Mouse (Mus musculus) heart, postnatal 0 days (tissue): ENCODE measurements around the gene Pou3f3. TPM values are rescaled to one million over a fixed set of nuclear protein-coding genes. Genes with fewer than 3 reads are reported as not detected.

Experiments used
- ATAC-seq: fragments of 200-750 bp; cut with Nextera tagmentation; 2 replicates; pipeline ENCODE4 v1.8.0; 2017; ENCODE audit warnings: low read depth, moderate number of reproducible peaks, moderate library complexity; ENCODE audit not compliant: insufficient read depth
- DNase-seq: peaks from one replicate; pipeline ENCODE4 v3.0.0-alpha.2; 2016; ENCODE audit warnings: low spot score
- H3K27ac ChIP-seq: fragments of 300-500 bp; sonication (generic); 2 replicates; pipeline ENCODE4 v1.5.1; 2014; ENCODE audit warnings: low read depth, mild to moderate bottlenecking
- H3K27me3 ChIP-seq: fragments of 300-500 bp; sonication (generic); 2 replicates; pipeline ENCODE4 v1.6.1; 2014; ENCODE audit warnings: low read length, mixed read lengths; ENCODE audit not compliant: control insufficient read depth, insufficient read depth
- H3K36me3 ChIP-seq: fragments of 300-500 bp; sonication (generic); replicated peaks from 2 replicates; pipeline ENCODE4 v1.6.1; 2014; ENCODE audit warnings: low read length, mixed read lengths; ENCODE audit not compliant: control insufficient read depth, insufficient read depth
- H3K4me1 ChIP-seq: fragments of 300-500 bp; sonication (generic); 2 replicates; pipeline ENCODE4 v1.6.1; 2014; ENCODE audit warnings: antibody characterized with exemption; ENCODE audit not compliant: control insufficient read depth, insufficient read depth
- H3K4me2 ChIP-seq: fragments of 300-500 bp; sonication (generic); 2 replicates; pipeline ENCODE4 v1.6.1; 2014; ENCODE audit warnings: low read depth, mild to moderate bottlenecking, low read length, moderate library complexity
- H3K4me3 ChIP-seq: fragments of 300-500 bp; sonication (generic); 2 replicates; pipeline ENCODE4 v1.5.1; 2014; ENCODE audit warnings: low read depth, low read length
- H3K9ac ChIP-seq: fragments of 300-500 bp; sonication (generic); replicated peaks from 2 replicates; pipeline ENCODE4 v1.6.1; 2014; ENCODE audit warnings: low read depth, low read length, mixed read lengths
- H3K9me3 ChIP-seq: fragments of 300-500 bp; sonication (generic); replicated peaks from 2 replicates; pipeline ENCODE4 v1.6.1; 2016; ENCODE audit warnings: low read length; ENCODE audit not compliant: control insufficient read depth
- CTCF ChIP-seq: IDR thresholded peaks from 2 replicates; pipeline ENCODE4 v1.5.1; 2016; ENCODE audit warnings: antibody characterized with exemption, control low read depth, low read depth
- EP300 ChIP-seq: IDR thresholded peaks from 2 replicates; pipeline ENCODE4 v1.6.1; 2016; ENCODE audit warnings: antibody characterized with exemption, low read depth
- WGBS: fragments of 180-500 bp; shearing (Covaris S2); extraction: QIAGEN DNeasy Blood & Tissue Kit; methylation state at CpG from one replicate; pipeline ENCODE4 v1.1.7; 2014; 5-methylcytosine and 5-hydroxymethylcytosine counted together
- polyA plus RNA-seq: library from polyadenylated mRNA; unstranded; fragments of >200 nt; fragmentation: Nextera tagmentation; extraction: Ambion mirVana; gene quantifications from 2 replicates; pipeline ENCODE4 v1.2.1, GENCODE M21; 2015
- total RNA-seq: library from RNA; depleted of rRNA; stranded (reverse); fragments of >200 nt; gene quantifications from 2 replicates; pipeline ENCODE4 v1.2.3, GENCODE M21; 2014; ENCODE audit warnings: low replicate concordance

Gene Pou3f3
- total and polyA plus RNA-seq, 2 experiments from 2014 or later = not detected

GRCm38 (mm10) chr1:42692221-42692620 lies 3.3 kb upstream of the Pou3f3 start:
- ATAC-seq (no peak), DNase-seq (no peak)
- no peaks in the 10 kb centered on the region for H3K36me3 ChIP-seq
- H3K27me3 ChIP-seq = peaks cover 96% of the 10 kb centered on the region
- peaks cover 15% of the 10 kb centered on the region for H3K4me1 ChIP-seq
- H3K9me3 ChIP-seq = no peaks in the 10 kb centered on the region
- H3K4me3 ChIP-seq = no peak overlapping the region
- 6% methylated on average over 1 of the region's 1 CpGs for WGBS
- TF ChIP-seq EP300 = no peak
- no peak overlapping the region for H3K9ac ChIP-seq
- no peak overlapping the region for H3K4me2 ChIP-seq
- H3K27ac ChIP-seq = no peak overlapping the region

GRCm38 (mm10) chr1:42693101-42693715 lies 2.4 kb upstream of the Pou3f3 start:
- Histone ChIP-seq H3K9ac (no peak overlapping the region), H3K9me3 (no peaks in the 10 kb centered on the region), H3K4me1 (peaks cover 20% of the 10 kb centered on the region), H3K4me3 (peak overlapping the region; percentile 53), H3K27me3 (peaks cover 96% of the 10 kb centered on the region), H3K4me2 (peak overlapping the region; percentile 83), H3K36me3 (no peaks in the 10 kb centered on the region), H3K27ac (no peak overlapping the region)
- 2% methylated on average over 21 of the region's 21 CpGs for WGBS
- TF ChIP-seq CTCF = no peak
- TF ChIP-seq EP300 = no peak
- ATAC-seq = no peak
- DNase-seq = no peak

GRCm38 (mm10) chr1:42693852-42694251 lies 1.7 kb upstream of the Pou3f3 start:
- DNase-seq (no peak), ATAC-seq (no peak)
- H3K36me3 ChIP-seq = no peaks in the 10 kb centered on the region
- peak overlapping the region; percentile 83 for H3K4me2 ChIP-seq
- H3K9ac ChIP-seq = no peak overlapping the region
- TF ChIP-seq EP300 = no peak
- no peak for TF ChIP-seq CTCF
- H3K27ac ChIP-seq = no peak overlapping the region
- peaks cover 96% of the 10 kb centered on the region for H3K27me3 ChIP-seq
- H3K9me3 ChIP-seq = no peaks in the 10 kb centered on the region
- peaks cover 20% of the 10 kb centered on the region for H3K4me1 ChIP-seq
- WGBS = under 1% methylated on average over 22 of the region's 22 CpGs
- H3K4me3 ChIP-seq = peak overlapping the region; percentile 53

GRCm38 (mm10) chr1:42694290-42694664 lies 1.3 kb upstream of the Pou3f3 start:
- no peak for DNase-seq
- Histone ChIP-seq H3K4me3 (peak overlapping the region; percentile 53), H3K4me1 (peaks cover 20% of the 10 kb centered on the region), H3K9me3 (no peaks in the 10 kb centered on the region), H3K36me3 (no peaks in the 10 kb centered on the region), H3K27ac (no peak overlapping the region), H3K27me3 (peaks cover 96% of the 10 kb centered on the region), H3K4me2 (peak overlapping the region; percentile 83), H3K9ac (no peak overlapping the region)
- no peak for TF ChIP-seq EP300
- no peak for TF ChIP-seq CTCF
- ATAC-seq = no peak
- WGBS = 1% methylated on average over 24 of the region's 26 CpGs

GRCm38 (mm10) chr1:42694665-42695577 lies 647 bp upstream of the Pou3f3 start:
- no peaks in the 10 kb centered on the region for H3K36me3 ChIP-seq
- ATAC-seq = 0 out of 2 replicates have a peak, but pooled peaks have one; percentile 3
- H3K4me2 ChIP-seq = peak overlapping the region; percentile 83
- H3K27ac ChIP-seq = no peak overlapping the region
- H3K4me3 ChIP-seq = peak overlapping the region; percentile 53
- peaks cover 20% of the 10 kb centered on the region for H3K4me1 ChIP-seq
- DNase-seq = no peak
- TF ChIP-seq EP300 (no peak), CTCF (no peak)
- WGBS = under 1% methylated on average over 52 of the region's 60 CpGs
- peaks cover 94% of the 10 kb centered on the region for H3K27me3 ChIP-seq
- H3K9me3 ChIP-seq = no peaks in the 10 kb centered on the region
- no peak overlapping the region for H3K9ac ChIP-seq
